Mouse (Mus musculus) mammary gland, adult 2 months (tissue): ENCODE measurements around the gene Rab3gap2. TPM values are rescaled to one million over a fixed set of nuclear protein-coding genes. Genes with fewer than 3 reads are reported as not detected.

ENCODE experiments used
- polyA plus RNA-seq: library from polyadenylated mRNA; depleted of rRNA; stranded (reverse); fragments of >200 nt; gene quantifications from 2 replicates; pipeline ENCODE4 v1.2.3, GENCODE M21; 2012; ENCODE audit warnings: low replicate concordance; rRNA removed

Gene Rab3gap2
- polyA plus RNA-seq = 20.9 and 22.1 TPM in 2 replicates

DNA sequence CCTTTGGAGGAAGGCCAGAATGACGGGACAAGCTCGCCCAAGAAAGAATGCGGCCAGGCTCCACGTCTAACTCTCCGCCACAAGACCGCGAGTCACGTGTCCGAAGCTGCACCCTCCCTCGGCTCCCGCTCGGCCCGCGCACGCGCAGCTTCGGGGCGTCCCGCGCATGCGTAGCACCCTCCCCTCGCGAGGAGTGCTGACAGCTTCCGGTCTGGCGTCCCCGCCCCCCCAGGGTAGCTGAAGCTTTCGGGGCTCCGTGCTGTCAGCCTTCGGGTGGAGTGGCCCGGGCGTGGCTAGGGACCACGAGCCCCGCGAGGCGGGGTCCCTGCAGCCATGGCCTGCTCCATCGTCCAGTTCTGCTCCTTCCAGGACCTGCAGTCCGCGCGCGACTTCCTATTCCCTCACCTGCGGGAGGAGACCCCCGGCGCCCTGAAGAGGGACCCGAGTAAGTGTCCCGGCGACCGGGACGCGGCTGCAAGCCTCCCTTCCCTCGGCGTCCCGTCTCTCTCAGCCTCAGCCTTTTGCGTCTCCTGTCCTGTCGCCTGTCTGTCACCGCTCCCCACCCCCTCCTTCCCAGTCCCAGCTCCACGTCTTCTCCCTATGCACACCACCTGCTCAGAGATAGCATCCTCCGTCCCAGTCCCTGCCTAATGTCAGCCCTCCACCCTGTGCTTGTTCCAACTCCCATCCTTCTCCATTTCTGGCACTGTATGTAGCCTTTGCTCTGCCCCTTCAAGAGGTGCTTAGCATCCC is at the start of gene Rab3gap2:
Gene Rab3gap2, plus strand, starts transcription at position 209 of the 753 bp plus-strand sequence.

DNA sequence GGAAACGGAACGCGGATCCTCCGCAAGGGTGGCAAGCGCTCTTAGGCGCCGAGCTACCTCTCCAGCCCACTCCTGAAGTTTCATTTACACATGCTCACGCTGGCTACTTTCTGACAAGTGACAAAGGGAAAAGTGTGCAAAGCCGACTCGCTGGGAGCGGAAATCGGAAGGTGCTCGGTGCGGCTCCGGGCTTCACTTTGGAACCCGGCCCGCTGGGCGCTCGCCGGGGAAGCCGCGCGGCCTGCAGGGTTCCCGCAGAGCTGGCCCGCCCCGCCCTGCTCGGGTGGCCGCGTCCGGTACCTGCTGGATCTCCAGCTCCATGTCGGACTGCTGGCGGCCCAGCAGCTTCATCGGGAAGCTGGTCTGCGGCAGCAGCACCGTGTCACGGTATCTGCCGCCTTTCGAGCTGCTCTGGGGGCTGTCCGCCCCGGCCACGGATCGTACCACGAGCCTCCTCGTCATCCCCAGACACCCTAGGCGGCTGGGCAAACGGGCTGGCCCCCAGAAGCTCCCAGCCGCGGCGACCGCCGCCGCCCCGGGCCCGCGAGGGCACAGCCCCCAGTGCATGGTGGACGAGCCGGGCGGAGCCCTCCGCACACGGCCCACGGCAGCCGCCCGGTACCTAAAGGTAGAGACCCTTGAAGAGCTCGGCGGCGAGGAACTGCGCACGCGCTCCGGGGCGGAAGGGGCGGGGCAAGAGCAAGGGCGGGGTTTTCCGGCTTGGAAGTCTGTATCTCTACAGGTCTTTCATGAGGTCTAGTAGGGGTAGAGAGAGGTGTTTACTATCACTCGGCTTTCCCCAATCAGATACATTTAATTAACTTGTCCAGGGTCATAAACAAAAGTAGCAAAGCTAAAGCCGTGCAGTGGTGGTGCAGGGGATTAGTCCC is 125.0 kb downstream of the Rab3gap2 start, which contains the start of gene Iars2:
Gene Iars2, minus strand, starts transcription at position 676 of the 890 bp plus-strand sequence.

DNA sequence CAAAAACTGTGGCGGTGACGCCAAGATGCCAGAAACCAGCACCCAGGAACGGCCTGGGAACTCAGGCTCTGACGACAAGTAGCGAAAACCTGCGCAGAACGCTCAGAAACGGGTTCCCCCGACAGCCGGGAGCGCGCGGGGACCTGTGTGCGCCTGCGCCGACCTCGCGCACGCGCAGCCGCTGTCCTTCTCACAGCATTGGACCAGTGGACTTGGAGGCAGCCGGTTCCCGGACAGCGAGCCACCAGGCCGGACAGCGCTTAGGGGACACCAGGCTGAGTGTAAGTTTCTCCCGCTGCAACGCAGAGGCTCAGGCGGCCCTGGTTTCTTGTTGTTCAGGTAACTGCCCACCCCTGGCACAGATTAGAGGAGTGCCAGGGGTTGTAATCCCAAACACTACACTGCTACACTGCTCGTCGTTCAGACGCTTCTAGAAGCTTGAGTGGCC is 128.1 kb downstream of the Rab3gap2 start, which contains the start of gene Bpnt1:
Gene Bpnt1, plus strand, starts transcription at position 167 of the 448 bp plus-strand sequence.

Other genes starting within 250 kb of the Rab3gap2 start
- gene Mark1, start 204.5 kb upstream of the Rab3gap2 start, polyA plus RNA-seq = 4.7 and 5.5 TPM in 2 replicates
- gene Iars2, start 125.3 kb downstream of the Rab3gap2 start, polyA plus RNA-seq = 37.7 and 43.7 TPM in 2 replicates
- 34.6 and 45.2 TPM in 2 replicates for gene Bpnt1, start 128.0 kb downstream of the Rab3gap2 start, polyA plus RNA-seq
- gene Eprs, start 158.9 kb downstream of the Rab3gap2 start, polyA plus RNA-seq = 5.5 and 12.7 TPM in 2 replicates